Mouse (Mus musculus) liver, embryonic 13.5 days (tissue): ENCODE results near the gene Hjurp. TPM values are rescaled to one million over a fixed set of nuclear protein-coding genes. Genes with fewer than 3 reads are reported as not detected.

Experiments used
- ATAC-seq: fragments of 200-750 bp; cut with Nextera tagmentation; 2 replicates; pipeline ENCODE4 v1.8.0; 2017; ENCODE audit warnings: low read depth, mild to moderate bottlenecking, moderate number of reproducible peaks, moderate library complexity
- DNase-seq: peaks from one replicate; pipeline ENCODE4 v3.0.0; 2022
- H3K27ac ChIP-seq: fragments of 300-500 bp; sonication (generic); 2 replicates; pipeline ENCODE4 v1.5.1; 2015; ENCODE audit warnings: moderate library complexity, mild to moderate bottlenecking, inconsistent platforms
- H3K27me3 ChIP-seq: fragments of 300-500 bp; sonication (generic); 2 replicates; pipeline ENCODE4 v1.6.1; 2015; ENCODE audit warnings: mild to moderate bottlenecking, inconsistent platforms
- H3K36me3 ChIP-seq: fragments of 300-500 bp; sonication (generic); 2 replicates; pipeline ENCODE4 v1.6.1; 2015; ENCODE audit warnings: mild to moderate bottlenecking, inconsistent platforms
- H3K4me1 ChIP-seq: fragments of 300-500 bp; sonication (generic); replicated peaks from 2 replicates; pipeline ENCODE4 v1.6.1; 2015; ENCODE audit warnings: inconsistent platforms
- H3K4me2 ChIP-seq: fragments of 300-500 bp; sonication (generic); 2 replicates; pipeline ENCODE4 v1.6.1; 2015; ENCODE audit warnings: inconsistent platforms, mild to moderate bottlenecking, moderate library complexity
- H3K4me3 ChIP-seq: fragments of 300-500 bp; sonication (generic); replicated peaks from 2 replicates; pipeline ENCODE4 v1.5.1; 2015; ENCODE audit warnings: mild to moderate bottlenecking, inconsistent platforms
- H3K9ac ChIP-seq: fragments of 300-500 bp; sonication (generic); 2 replicates; pipeline ENCODE4 v1.6.1; 2015; ENCODE audit warnings: mild to moderate bottlenecking, inconsistent platforms
- H3K9me3 ChIP-seq: fragments of 300-500 bp; sonication (generic); replicated peaks from 2 replicates; pipeline ENCODE4 v1.6.1; 2016; ENCODE audit warnings: inconsistent platforms
- WGBS: fragments of 180-500 bp; shearing (Covaris S2); methylation state at CpG from one replicate; pipeline ENCODE4 v1.1.7; 2015; ENCODE audit not compliant: insufficient replicate concordance; 5-methylcytosine and 5-hydroxymethylcytosine counted together
- polyA plus RNA-seq: library from polyadenylated mRNA; unstranded; fragments of >200 nt; fragmentation: Nextera tagmentation; extraction: Ambion mirVana; gene quantifications from 2 replicates; pipeline ENCODE4 v1.2.1, GENCODE M21; 2015

The Hjurp gene
- polyA plus RNA-seq, 1 experiment from 2014 or later = 61.0 TPM

- Histone ChIP-seq H3K27me3 (no peaks in the 10 kb centered on the region), H3K4me1 (no peaks in the 10 kb centered on the region), H3K27ac (no peak overlapping the region), H3K9me3 (peaks cover 42% of the 10 kb centered on the region), H3K36me3 (no peaks in the 10 kb centered on the region), H3K4me2 (no peak overlapping the region), H3K9ac (no peak overlapping the region), H3K4me3 (no peak overlapping the region)
- ATAC-seq (0 out of 2 replicates have a peak, but pooled peaks have one; percentile 34), DNase-seq (no peak)
- WGBS = 56% methylated on average over 4 of the region's 4 CpGs
Observed at GRCm38 (mm10) chr1:88296171-88296920, 18.9 kb upstream of the Hjurp start.

GRCm38 (mm10) chr1:88294650-88295049 is 17.2 kb upstream of the Hjurp start:
- H3K27ac ChIP-seq = no peak overlapping the region
- 10% methylated on average over 1 of the region's 1 CpGs for WGBS

GRCm38 (mm10) chr1:88292057-88292456 is 14.6 kb upstream of the Hjurp start:
- WGBS = 43% methylated on average over 2 of the region's 2 CpGs
- no peak for DNase-seq

More at GRCm38 (mm10) chr1:88294650-88295049, 17.2 kb upstream of the Hjurp start:
- H3K4me2 ChIP-seq = no peak overlapping the region
- no peak overlapping the region for H3K4me3 ChIP-seq
- no peak overlapping the region for H3K9ac ChIP-seq
- no peaks in the 10 kb centered on the region for H3K27me3 ChIP-seq
- DNase-seq = no peak
- no peaks in the 10 kb centered on the region for H3K4me1 ChIP-seq
- H3K9me3 ChIP-seq = peaks cover 30% of the 10 kb centered on the region
- no peak for ATAC-seq
- no peaks in the 10 kb centered on the region for H3K36me3 ChIP-seq

GRCm38 (mm10) chr1:88291409-88292005 is 14.1 kb upstream of the Hjurp start:
- no peak overlapping the region for H3K27ac ChIP-seq
- H3K4me3 ChIP-seq = no peak overlapping the region
- H3K4me1 ChIP-seq = no peaks in the 10 kb centered on the region
- no peak overlapping the region for H3K4me2 ChIP-seq
- no peak overlapping the region for H3K9ac ChIP-seq
- no peaks in the 10 kb centered on the region for H3K27me3 ChIP-seq
- WGBS = 41% methylated on average over 3 of the region's 3 CpGs
- ATAC-seq (no peak), DNase-seq (no peak)
- H3K36me3 ChIP-seq = no peaks in the 10 kb centered on the region
- H3K9me3 ChIP-seq = peaks cover 14% of the 10 kb centered on the region

More at GRCm38 (mm10) chr1:88292057-88292456, 14.6 kb upstream of the Hjurp start:
- H3K27me3 ChIP-seq = no peaks in the 10 kb centered on the region
- no peaks in the 10 kb centered on the region for H3K36me3 ChIP-seq
- no peaks in the 10 kb centered on the region for H3K4me1 ChIP-seq
- H3K4me3 ChIP-seq = no peak overlapping the region
- H3K9ac ChIP-seq = no peak overlapping the region
- peaks cover 15% of the 10 kb centered on the region for H3K9me3 ChIP-seq
- no peak overlapping the region for H3K27ac ChIP-seq
- no peak overlapping the region for H3K4me2 ChIP-seq
- no peak for ATAC-seq

- WGBS = 45% methylated on average over 1 of the region's 1 CpGs
- 0 out of 2 replicates have a peak, but pooled peaks cover 4% of the 10 kb centered on the region for H3K9me3 ChIP-seq
- H3K27me3 ChIP-seq = no peaks in the 10 kb centered on the region
Observed at GRCm38 (mm10) chr1:88290511-88290910, 13.1 kb upstream of the Hjurp start.

GRCm38 (mm10) chr1:88289917-88290316 is 12.5 kb upstream of the Hjurp start:
- no peaks in the 10 kb centered on the region for H3K36me3 ChIP-seq
- WGBS = 26% methylated on average over 4 of the region's 4 CpGs
- ATAC-seq (peak; percentile 27; the same call in 1 of the 2 replicates), DNase-seq (no peak)
- no peaks in the 10 kb centered on the region for H3K4me1 ChIP-seq
- no peak overlapping the region for H3K4me2 ChIP-seq
- no peak overlapping the region for H3K4me3 ChIP-seq
- H3K27me3 ChIP-seq = no peaks in the 10 kb centered on the region
- H3K9ac ChIP-seq = no peak overlapping the region
- peaks cover 7% of the 10 kb centered on the region; the same call in 1 of the 2 replicates for H3K9me3 ChIP-seq
- H3K27ac ChIP-seq = no peak overlapping the region

More at GRCm38 (mm10) chr1:88290511-88290910, 13.1 kb upstream of the Hjurp start:
- Histone ChIP-seq H3K27ac (no peak overlapping the region), H3K9ac (no peak overlapping the region), H3K4me1 (no peaks in the 10 kb centered on the region), H3K36me3 (no peaks in the 10 kb centered on the region), H3K4me2 (no peak overlapping the region), H3K4me3 (no peak overlapping the region)
- ATAC-seq (no peak), DNase-seq (no peak)

- no peak overlapping the region for H3K27ac ChIP-seq
- no peaks in the 10 kb centered on the region for H3K36me3 ChIP-seq
- no peak overlapping the region for H3K9ac ChIP-seq
- no peak overlapping the region for H3K4me3 ChIP-seq
- H3K4me2 ChIP-seq = no peak overlapping the region
- H3K4me1 ChIP-seq = no peaks in the 10 kb centered on the region
- no peak for ATAC-seq
- WGBS = 32% methylated on average over 2 of the region's 2 CpGs
- H3K27me3 ChIP-seq = no peaks in the 10 kb centered on the region
- no peak for DNase-seq
- peaks cover 11% of the 10 kb centered on the region; the same call in 1 of the 2 replicates for H3K9me3 ChIP-seq
Observed at GRCm38 (mm10) chr1:88289152-88289551, 11.7 kb upstream of the Hjurp start.

GRCm38 (mm10) chr1:88288789-88289127 is 11.3 kb upstream of the Hjurp start:
- no peak overlapping the region for H3K4me2 ChIP-seq
- ATAC-seq = no peak
- no peak for DNase-seq
- WGBS = 45% methylated on average over 3 of the region's 3 CpGs
- H3K9me3 ChIP-seq = peaks cover 13% of the 10 kb centered on the region; the same call in 1 of the 2 replicates
- no peak overlapping the region for H3K4me3 ChIP-seq
- H3K27ac ChIP-seq = no peak overlapping the region
- no peak overlapping the region for H3K9ac ChIP-seq
- no peaks in the 10 kb centered on the region for H3K27me3 ChIP-seq
- no peaks in the 10 kb centered on the region for H3K36me3 ChIP-seq
- H3K4me1 ChIP-seq = no peaks in the 10 kb centered on the region

GRCm38 (mm10) chr1:88288056-88288788 is 10.8 kb upstream of the Hjurp start:
- Histone ChIP-seq H3K9ac (no peak overlapping the region), H3K4me3 (no peak overlapping the region), H3K27ac (no peak overlapping the region), H3K27me3 (no peaks in the 10 kb centered on the region), H3K36me3 (no peaks in the 10 kb centered on the region), H3K4me2 (no peak overlapping the region), H3K9me3 (peaks cover 17% of the 10 kb centered on the region; the same call in 1 of the 2 replicates), H3K4me1 (no peaks in the 10 kb centered on the region)
- no peak for DNase-seq
- WGBS = 26% methylated on average over 3 of the region's 3 CpGs
- no peak for ATAC-seq

GRCm38 (mm10) chr1:88287697-88287980 is 10.2 kb upstream of the Hjurp start:
- Histone ChIP-seq H3K4me2 (no peak overlapping the region), H3K4me1 (no peaks in the 10 kb centered on the region), H3K27ac (no peak overlapping the region), H3K4me3 (no peak overlapping the region), H3K9ac (no peak overlapping the region), H3K27me3 (no peaks in the 10 kb centered on the region), H3K36me3 (no peaks in the 10 kb centered on the region), H3K9me3 (peaks cover 17% of the 10 kb centered on the region; the same call in 1 of the 2 replicates)
- 22% methylated on average over 5 of the region's 5 CpGs for WGBS
- no peak for ATAC-seq
- no peak for DNase-seq

GRCm38 (mm10) chr1:88286887-88287696 is 9.7 kb upstream of the Hjurp start:
- ATAC-seq (no peak), DNase-seq (no peak)
- no peaks in the 10 kb centered on the region for H3K27me3 ChIP-seq
- H3K9ac ChIP-seq = no peak overlapping the region
- H3K27ac ChIP-seq = no peak overlapping the region
- H3K9me3 ChIP-seq = peaks cover 17% of the 10 kb centered on the region; the same call in 1 of the 2 replicates
- no peak overlapping the region for H3K4me2 ChIP-seq
- no peaks in the 10 kb centered on the region for H3K36me3 ChIP-seq
- WGBS = 59% methylated on average over 13 of the region's 13 CpGs
- H3K4me3 ChIP-seq = no peak overlapping the region
- H3K4me1 ChIP-seq = no peaks in the 10 kb centered on the region
